Mouse (Mus musculus) lung, embryonic 15.5 days (tissue): ENCODE data around the gene Dao. TPM values are rescaled to one million over a fixed set of nuclear protein-coding genes. Genes with fewer than 3 reads are reported as not detected.

ENCODE experiments used
- ATAC-seq: fragments of 200-750 bp; cut with Nextera tagmentation; 2 replicates; pipeline ENCODE4 v1.8.0; 2017; ENCODE audit warnings: moderate number of reproducible peaks, borderline replicate concordance; ENCODE audit not compliant: low FRiP score, low TSS enrichment; ENCODE audit errors: extremely low read depth
- H3K27ac ChIP-seq: fragments of 300-500 bp; sonication (generic); 2 replicates; pipeline ENCODE4 v1.5.1; 2015; ENCODE audit warnings: moderate library complexity, mild to moderate bottlenecking, inconsistent platforms
- H3K27me3 ChIP-seq: fragments of 300-500 bp; sonication (generic); 2 replicates; pipeline ENCODE4 v1.6.1; 2015; ENCODE audit warnings: inconsistent platforms
- H3K36me3 ChIP-seq: fragments of 300-500 bp; sonication (generic); 2 replicates; pipeline ENCODE4 v1.6.1; 2015; ENCODE audit warnings: inconsistent platforms
- H3K4me1 ChIP-seq: fragments of 300-500 bp; sonication (generic); 2 replicates; pipeline ENCODE4 v1.6.1; 2015; ENCODE audit warnings: inconsistent platforms
- H3K4me2 ChIP-seq: fragments of 300-500 bp; sonication (generic); 2 replicates; pipeline ENCODE4 v1.6.1; 2015; ENCODE audit warnings: inconsistent platforms, mild to moderate bottlenecking, moderate library complexity
- H3K4me3 ChIP-seq: fragments of 300-500 bp; sonication (generic); 2 replicates; pipeline ENCODE4 v1.5.1; 2015; ENCODE audit warnings: mild to moderate bottlenecking, inconsistent platforms
- H3K9ac ChIP-seq: fragments of 300-500 bp; sonication (generic); 2 replicates; pipeline ENCODE4 v1.6.1; 2015; ENCODE audit warnings: inconsistent platforms
- H3K9me3 ChIP-seq: fragments of 300-500 bp; sonication (generic); 2 replicates; pipeline ENCODE4 v1.6.1; 2016; ENCODE audit warnings: inconsistent platforms
- WGBS: fragments of 180-500 bp; shearing (Covaris S2); methylation state at CpG from one replicate; pipeline ENCODE4 v1.1.7; 2015; 5-methylcytosine and 5-hydroxymethylcytosine counted together
- polyA plus RNA-seq: library from polyadenylated mRNA; unstranded; fragments of >200 nt; fragmentation: Nextera tagmentation; extraction: Ambion mirVana; gene quantifications from 2 replicates; pipeline ENCODE4 v1.2.1, GENCODE M21; 2015

The Dao gene
- polyA plus RNA-seq, 1 experiment from 2014 or later, result not detected

- peaks cover 24% of the 10 kb centered on the region for H3K36me3 ChIP-seq
- H3K27ac ChIP-seq, result peak overlapping the region; percentile 93; the same call in 1 of the 2 replicates
- H3K4me2 ChIP-seq, result no peak overlapping the region
- no peaks in the 10 kb centered on the region for H3K27me3 ChIP-seq
- H3K9me3 ChIP-seq, result no peaks in the 10 kb centered on the region
- H3K4me1 ChIP-seq, result peaks cover 50% of the 10 kb centered on the region
- no peak overlapping the region for H3K4me3 ChIP-seq
- H3K9ac ChIP-seq, result no peak overlapping the region
- ATAC-seq, result no peak
- WGBS, result 82% methylated on average over 10 of the region's 10 CpGs
Measured at GRCm38 (mm10) chr5:113971434-113971960, 32.0 kb upstream of the Dao start.

GRCm38 (mm10) chr5:113972589-113973515 lies 30.7 kb upstream of the Dao start:
- peak overlapping the region; percentile 93 for H3K27ac ChIP-seq
- ATAC-seq, result no peak
- H3K4me2 ChIP-seq, result peak overlapping the region; percentile 48
- peaks cover 60% of the 10 kb centered on the region for H3K4me1 ChIP-seq
- no peaks in the 10 kb centered on the region for H3K27me3 ChIP-seq
- no peak overlapping the region for H3K9ac ChIP-seq
- no peaks in the 10 kb centered on the region for H3K9me3 ChIP-seq
- 16% methylated on average over 18 of the region's 18 CpGs for WGBS
- peak overlapping the region; percentile 11; the same call in 1 of the 2 replicates for H3K4me3 ChIP-seq
- H3K36me3 ChIP-seq, result peaks cover 21% of the 10 kb centered on the region

GRCm38 (mm10) chr5:113973790-113974189 lies 29.7 kb upstream of the Dao start:
- no peaks in the 10 kb centered on the region for H3K27me3 ChIP-seq
- H3K27ac ChIP-seq, result peak overlapping the region; percentile 93
- no peak for ATAC-seq
- peaks cover 18% of the 10 kb centered on the region for H3K36me3 ChIP-seq
- H3K4me2 ChIP-seq, result peak overlapping the region; percentile 48
- H3K4me1 ChIP-seq, result peaks cover 65% of the 10 kb centered on the region
- no peaks in the 10 kb centered on the region for H3K9me3 ChIP-seq
- WGBS, result 51% methylated on average over 8 of the region's 8 CpGs
- peak overlapping the region; percentile 19; the same call in 1 of the 2 replicates for H3K9ac ChIP-seq
- H3K4me3 ChIP-seq, result peak overlapping the region; percentile 30

- Histone ChIP-seq H3K4me2 (peak overlapping the region; percentile 48), H3K36me3 (peaks cover 11% of the 10 kb centered on the region; the same call in 1 of the 2 replicates), H3K9me3 (no peaks in the 10 kb centered on the region), H3K27me3 (no peaks in the 10 kb centered on the region), H3K4me3 (peak overlapping the region; percentile 30), H3K4me1 (peaks cover 65% of the 10 kb centered on the region), H3K27ac (peak overlapping the region; percentile 93), H3K9ac (peak overlapping the region; percentile 19; the same call in 1 of the 2 replicates)
- peak; percentile 35; the same call in 1 of the 2 replicates for ATAC-seq
- WGBS, result 38% methylated on average over 15 of the region's 15 CpGs
Measured at GRCm38 (mm10) chr5:113974576-113974975, 28.9 kb upstream of the Dao start.

- WGBS, result 40% methylated on average over 9 of the region's 9 CpGs
- H3K4me2 ChIP-seq, result 0 out of 2 replicates have a peak overlapping the region, but pooled peaks have one; percentile 12
- peak; percentile 53; the same call in 1 of the 2 replicates for ATAC-seq
- 0 out of 2 replicates have a peak, but pooled peaks cover 4% of the 10 kb centered on the region for H3K36me3 ChIP-seq
- no peak overlapping the region for H3K4me3 ChIP-seq
- H3K27ac ChIP-seq, result peak overlapping the region; percentile 93
- no peaks in the 10 kb centered on the region for H3K27me3 ChIP-seq
- no peak overlapping the region for H3K9ac ChIP-seq
- peaks cover 65% of the 10 kb centered on the region for H3K4me1 ChIP-seq
- no peaks in the 10 kb centered on the region for H3K9me3 ChIP-seq
Measured at GRCm38 (mm10) chr5:113975538-113976215, 27.8 kb upstream of the Dao start.

- 54% methylated on average over 8 of the region's 8 CpGs for WGBS
- no peak for ATAC-seq
- Histone ChIP-seq H3K27ac (peak overlapping the region; percentile 93), H3K4me2 (no peak overlapping the region), H3K4me1 (peaks cover 65% of the 10 kb centered on the region), H3K9ac (no peak overlapping the region), H3K9me3 (no peaks in the 10 kb centered on the region), H3K36me3 (0 out of 2 replicates have a peak, but pooled peaks cover 4% of the 10 kb centered on the region), H3K27me3 (no peaks in the 10 kb centered on the region), H3K4me3 (no peak overlapping the region)
Measured at GRCm38 (mm10) chr5:113976597-113976996, 26.9 kb upstream of the Dao start.

GRCm38 (mm10) chr5:113977309-113977708 lies 26.2 kb upstream of the Dao start:
- Histone ChIP-seq H3K4me1 (peaks cover 60% of the 10 kb centered on the region), H3K27ac (peak overlapping the region; percentile 93), H3K27me3 (no peaks in the 10 kb centered on the region), H3K4me3 (no peak overlapping the region), H3K4me2 (no peak overlapping the region), H3K36me3 (0 out of 2 replicates have a peak, but pooled peaks cover 4% of the 10 kb centered on the region), H3K9ac (no peak overlapping the region), H3K9me3 (no peaks in the 10 kb centered on the region)
- 59% methylated on average over 8 of the region's 8 CpGs for WGBS
- no peak for ATAC-seq

GRCm38 (mm10) chr5:113980511-113980910 lies 23.0 kb upstream of the Dao start:
- H3K27ac ChIP-seq, result no peak overlapping the region
- 0 out of 2 replicates have a peak, but pooled peaks cover 10% of the 10 kb centered on the region for H3K36me3 ChIP-seq
- WGBS, result 61% methylated on average over 1 of the region's 1 CpGs
- no peak overlapping the region for H3K9ac ChIP-seq
- peaks cover 28% of the 10 kb centered on the region for H3K4me1 ChIP-seq
- no peak for ATAC-seq
- no peak overlapping the region for H3K4me2 ChIP-seq
- no peaks in the 10 kb centered on the region for H3K9me3 ChIP-seq
- no peak overlapping the region for H3K4me3 ChIP-seq
- H3K27me3 ChIP-seq, result no peaks in the 10 kb centered on the region

GRCm38 (mm10) chr5:113981171-113981570 lies 22.3 kb upstream of the Dao start:
- H3K9ac ChIP-seq, result no peak overlapping the region
- no peaks in the 10 kb centered on the region for H3K27me3 ChIP-seq
- no peak for ATAC-seq
- H3K4me2 ChIP-seq, result no peak overlapping the region
- no peak overlapping the region for H3K4me3 ChIP-seq
- H3K27ac ChIP-seq, result no peak overlapping the region
- H3K9me3 ChIP-seq, result no peaks in the 10 kb centered on the region
- H3K4me1 ChIP-seq, result peaks cover 28% of the 10 kb centered on the region
- 81% methylated on average over 6 of the region's 6 CpGs for WGBS
- H3K36me3 ChIP-seq, result 0 out of 2 replicates have a peak, but pooled peaks cover 10% of the 10 kb centered on the region

GRCm38 (mm10) chr5:113981843-113982242 lies 21.7 kb upstream of the Dao start:
- Histone ChIP-seq H3K9ac (no peak overlapping the region), H3K36me3 (0 out of 2 replicates have a peak, but pooled peaks cover 10% of the 10 kb centered on the region), H3K27ac (no peak overlapping the region), H3K9me3 (no peaks in the 10 kb centered on the region), H3K4me1 (peaks cover 28% of the 10 kb centered on the region), H3K27me3 (no peaks in the 10 kb centered on the region), H3K4me3 (no peak overlapping the region), H3K4me2 (no peak overlapping the region)
- WGBS, result 76% methylated on average over 8 of the region's 8 CpGs
- no peak for ATAC-seq

- Histone ChIP-seq H3K27me3 (no peaks in the 10 kb centered on the region), H3K36me3 (0 out of 2 replicates have a peak, but pooled peaks cover 6% of the 10 kb centered on the region), H3K4me1 (peaks cover 16% of the 10 kb centered on the region), H3K9ac (no peak overlapping the region), H3K27ac (no peak overlapping the region), H3K9me3 (no peaks in the 10 kb centered on the region), H3K4me3 (no peak overlapping the region), H3K4me2 (no peak overlapping the region)
- 57% methylated on average over 6 of the region's 6 CpGs for WGBS
- ATAC-seq, result no peak
Measured at GRCm38 (mm10) chr5:113983541-113983940, 20.0 kb upstream of the Dao start.
